Mouse (Mus musculus) layer of hippocampus, adult 18-20 months (tissue): Measurements from ENCODE around the gene Dph2. TPM values are rescaled to one million over a fixed set of nuclear protein-coding genes. Genes with fewer than 3 reads are reported as not detected.

Experiments used
- DNase-seq, 2 experiments: peaks; one replicate each; pipeline ENCODE4 v3.0.0; 2022; ENCODE audit warnings: low spot score in 2 of 2
- total RNA-seq, 2 experiments: library from RNA; stranded (reverse); gene quantifications; 2 replicates each; pipeline ENCODE4 v1.2.3; 2021

Gene Dph2
- total RNA-seq, 2 experiments from 2014 or later: 11.2 TPM

DNA sequence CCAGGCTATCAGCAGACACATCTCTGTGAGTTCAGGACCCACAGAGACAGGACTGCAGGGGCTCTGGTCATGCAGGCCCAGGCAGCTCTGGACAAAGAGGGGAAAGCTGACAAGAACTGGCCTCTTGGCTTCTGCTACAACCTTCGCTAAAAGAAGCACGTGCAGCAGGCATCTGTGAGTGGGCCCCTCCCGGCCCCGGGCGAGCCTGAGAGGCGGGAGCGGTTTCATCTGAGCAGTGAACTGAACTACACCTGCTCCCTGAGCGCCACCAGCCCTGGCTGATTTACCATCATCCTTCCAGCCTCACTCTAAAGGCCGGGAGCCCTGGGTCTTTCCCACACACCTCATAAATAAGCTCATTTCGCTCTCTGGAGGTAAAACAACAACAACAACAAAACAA, 13.5 kb downstream of the Dph2 start:
- DNase-seq: no peak

GRCm38 (mm10) chr4:117873615-117874014, 18.2 kb downstream of the Dph2 start:
- no peak for DNase-seq

DNA sequence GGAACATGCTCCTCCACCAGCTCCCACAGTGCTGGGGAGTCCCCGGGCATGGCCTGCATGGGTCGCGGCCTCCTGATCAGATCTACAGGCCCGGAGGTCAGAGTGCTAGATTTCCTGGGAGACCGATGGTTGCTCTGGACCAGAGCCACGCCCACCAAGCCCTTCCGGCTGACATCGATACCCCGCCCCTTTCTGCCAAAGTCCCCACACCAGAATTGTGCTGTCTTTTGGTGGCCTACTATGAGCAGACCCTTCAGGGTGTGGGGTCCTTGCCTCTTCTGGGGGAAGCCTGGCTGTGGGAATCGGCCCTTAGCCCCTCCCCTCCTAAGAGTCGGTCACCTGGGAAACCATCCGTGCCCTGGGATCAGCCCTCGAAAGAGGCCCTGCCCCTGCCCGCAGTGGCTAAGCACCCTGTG, 19.4 kb downstream of the Dph2 start, which contains the start of gene Ccdc24:
Gene Ccdc24 (minus strand): TSS at position 87 of the 416 bp plus-strand sequence.
- DNase-seq: no peak

DNA sequence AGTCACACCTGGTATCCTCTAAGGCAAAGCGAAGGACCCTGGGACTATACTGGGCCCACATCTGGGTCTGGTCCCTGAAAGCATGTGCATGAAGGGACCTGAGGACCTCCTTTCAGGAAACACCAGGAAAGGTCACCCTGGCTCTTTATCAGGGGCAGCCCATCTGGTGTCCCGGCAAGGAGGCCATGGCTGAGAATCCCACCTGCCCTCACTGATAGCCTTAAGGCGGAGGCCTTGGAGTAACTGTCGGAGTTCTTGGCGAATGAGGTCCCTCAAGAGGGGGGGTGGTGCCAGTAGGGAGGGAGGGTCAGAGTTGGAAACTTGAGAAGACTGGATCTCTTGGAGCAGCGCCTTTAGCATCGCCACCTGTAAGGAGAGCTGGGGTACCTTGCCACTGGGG, 20.0 kb downstream of the Dph2 start:
- DNase-seq: no peak

DNA sequence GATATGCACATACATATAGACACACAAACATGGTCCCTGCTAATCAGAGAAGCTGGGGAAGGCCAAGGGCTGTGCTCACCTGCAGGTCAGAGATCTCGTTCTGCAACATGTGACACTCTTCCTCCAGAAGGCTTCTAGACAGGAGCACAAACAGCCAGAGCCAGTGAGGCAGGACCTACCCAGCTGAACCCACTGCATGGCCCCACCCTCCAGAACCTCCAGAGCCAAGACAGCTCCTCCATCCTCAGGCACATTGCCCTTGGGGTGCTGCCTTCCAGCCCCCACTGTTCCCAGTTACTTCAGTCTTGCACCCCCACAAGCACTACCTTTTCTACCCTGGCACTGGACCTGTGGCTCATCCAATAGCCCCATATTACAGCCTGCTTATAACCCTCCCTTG, 21.4 kb downstream of the Dph2 start:
- DNase-seq: no peak

GRCm38 (mm10) chr4:117869317-117869716, 22.5 kb downstream of the Dph2 start:
- no peak for DNase-seq

GRCm38 (mm10) chr4:117867823-117868222, 24.0 kb downstream of the Dph2 start:
- peak in 1 of 2 experiments; percentile 46 for DNase-seq

DNA sequence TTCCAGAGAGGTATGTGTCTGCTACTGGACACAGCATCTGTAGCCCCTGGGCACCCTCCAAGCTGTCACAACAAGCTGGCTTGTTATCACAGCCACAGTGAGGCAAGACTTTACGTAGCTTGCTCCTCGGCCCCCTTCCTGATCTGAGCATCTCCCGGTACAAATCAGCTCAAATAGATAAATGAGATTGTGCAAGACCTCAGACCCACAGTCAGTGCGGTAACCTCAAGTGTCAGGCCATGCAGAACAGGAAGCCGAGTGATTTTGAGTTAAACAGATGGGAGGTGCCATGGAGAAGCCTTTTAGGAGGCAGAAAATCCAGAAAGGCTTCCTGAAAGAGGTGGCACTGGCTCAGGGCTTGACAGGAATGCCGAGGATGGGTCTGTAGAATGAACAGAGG, 24.8 kb downstream of the Dph2 start:
- DNase-seq: no peak

GRCm38 (mm10) chr4:117866083-117866482, 25.7 kb downstream of the Dph2 start:
- peak in 1 of 2 experiments; percentile 43 for DNase-seq

DNA sequence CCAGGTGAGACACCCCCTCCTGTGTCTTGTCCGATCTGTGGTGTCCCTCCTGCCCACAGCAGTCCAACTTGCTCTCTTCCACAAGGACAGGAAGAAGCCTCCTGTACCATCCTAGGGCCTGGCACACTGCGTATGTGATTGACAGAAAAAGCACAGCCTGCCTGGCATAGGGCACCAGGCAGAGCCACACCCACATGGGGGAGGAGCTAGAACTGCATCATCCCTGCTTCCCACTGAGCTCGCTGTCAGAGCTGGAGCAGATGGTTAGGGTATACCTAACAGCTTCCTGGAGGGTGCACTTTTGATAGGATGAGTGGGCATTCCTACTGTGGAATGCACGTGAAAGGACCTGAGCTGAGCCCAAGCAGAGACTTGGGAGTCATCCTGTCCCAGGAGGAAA, 29.0 kb downstream of the Dph2 start:
- peak; percentile 66 to 74 for DNase-seq

GRCm38 (mm10) chr4:117860570-117860969, 31.3 kb downstream of the Dph2 start:
- no peak for DNase-seq

GRCm38 (mm10) chr4:117858794-117859193, 33.0 kb downstream of the Dph2 start:
- DNase-seq: peak; percentile 52 to 71

DNA sequence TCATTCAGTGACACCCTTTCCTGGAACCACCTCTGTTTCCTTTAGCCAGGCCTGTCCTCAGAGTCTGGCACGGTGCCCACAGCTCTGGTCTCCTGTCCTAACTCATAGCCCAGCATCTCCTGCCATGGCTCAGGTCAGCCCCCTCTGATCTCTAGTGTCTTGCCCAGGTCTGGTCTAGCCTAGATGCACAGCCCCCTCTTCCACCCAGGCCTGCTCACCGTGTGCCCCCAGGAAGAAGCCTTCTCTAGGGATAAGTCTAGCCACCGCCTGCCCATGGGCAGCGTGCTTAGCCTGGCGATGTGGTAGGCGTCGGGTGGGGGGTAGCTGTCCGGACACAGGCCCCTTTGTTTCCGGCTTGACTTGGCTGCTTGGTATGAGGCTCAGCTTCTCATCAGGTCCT, 36.7 kb downstream of the Dph2 start:
- DNase-seq: peak in 1 of 2 experiments; percentile 45

DNA sequence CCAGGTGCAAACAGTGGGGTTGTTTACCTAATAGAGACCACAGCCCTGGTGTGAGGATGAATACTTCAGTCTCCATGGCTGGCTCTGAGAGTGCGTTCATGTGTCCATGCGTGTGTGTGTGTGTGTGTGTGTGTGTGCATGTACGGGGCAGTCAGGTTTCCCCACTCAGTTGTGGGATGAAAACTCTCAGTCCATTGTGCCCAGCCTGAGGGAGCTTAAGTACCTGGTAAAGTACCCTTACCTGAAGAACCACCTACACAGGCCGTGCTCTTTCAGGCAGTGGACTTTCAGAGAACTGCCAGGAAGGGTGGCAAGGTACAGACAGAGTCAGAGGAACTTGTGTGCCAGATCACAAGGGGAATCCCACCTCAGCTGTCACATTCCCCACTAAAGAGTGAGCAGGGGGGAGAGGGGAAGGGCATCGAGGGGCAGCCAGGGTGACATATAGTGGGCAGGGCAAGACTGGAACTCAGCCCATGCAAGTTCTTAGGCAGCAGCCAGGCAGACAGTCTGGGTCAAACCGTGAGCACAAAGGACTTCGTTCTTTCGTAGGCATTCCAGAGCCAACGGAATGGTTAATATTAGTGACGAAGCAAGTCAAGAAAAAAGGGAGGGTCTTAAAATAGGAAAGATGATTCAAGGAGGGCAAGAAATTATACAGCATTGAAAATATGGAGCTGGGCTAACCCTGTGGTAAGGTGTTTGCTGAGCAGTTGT, 39.5 kb downstream of the Dph2 start:
- no peak for DNase-seq

DNA sequence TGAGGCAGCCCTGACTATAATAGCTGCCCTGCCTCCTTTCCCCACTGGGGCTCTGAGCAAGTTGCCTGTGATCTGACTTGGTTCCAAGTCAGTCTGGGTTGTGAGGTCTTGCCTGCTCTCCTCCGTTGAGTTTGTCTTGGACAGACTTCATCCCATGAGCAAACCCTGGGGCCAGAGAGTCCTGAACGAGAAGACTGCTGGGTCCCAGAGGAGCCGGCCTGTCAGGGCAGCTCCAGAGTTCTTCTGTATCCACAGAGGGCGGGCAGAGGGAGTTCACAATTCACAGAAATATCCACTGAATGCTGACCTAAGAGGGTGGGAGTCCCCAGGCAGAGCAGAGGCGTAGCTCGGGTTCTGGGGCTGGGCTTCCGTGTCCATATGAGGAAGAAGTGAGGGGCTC, 41.0 kb downstream of the Dph2 start:
- DNase-seq: no peak

DNA sequence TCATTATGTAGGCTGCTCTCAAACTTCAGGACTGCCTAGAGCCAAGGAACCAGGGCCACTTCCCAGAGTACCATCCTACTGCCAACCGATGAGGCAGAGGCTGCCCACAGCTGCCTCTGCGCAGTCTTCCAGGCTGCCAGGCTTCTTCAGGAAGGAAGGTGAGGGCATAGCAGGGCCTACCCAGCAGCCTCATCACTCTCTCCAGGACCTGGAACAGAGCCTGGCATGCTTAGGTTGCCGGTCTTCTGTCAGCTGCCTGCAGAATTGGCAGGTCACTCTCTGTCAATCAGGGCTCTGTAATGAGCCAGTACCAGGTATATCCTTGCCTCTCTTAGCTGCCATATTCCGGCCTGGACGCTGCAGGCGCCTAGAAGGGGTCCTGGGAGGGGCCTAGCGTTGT, 41.7 kb downstream of the Dph2 start:
- no peak for DNase-seq

DNA sequence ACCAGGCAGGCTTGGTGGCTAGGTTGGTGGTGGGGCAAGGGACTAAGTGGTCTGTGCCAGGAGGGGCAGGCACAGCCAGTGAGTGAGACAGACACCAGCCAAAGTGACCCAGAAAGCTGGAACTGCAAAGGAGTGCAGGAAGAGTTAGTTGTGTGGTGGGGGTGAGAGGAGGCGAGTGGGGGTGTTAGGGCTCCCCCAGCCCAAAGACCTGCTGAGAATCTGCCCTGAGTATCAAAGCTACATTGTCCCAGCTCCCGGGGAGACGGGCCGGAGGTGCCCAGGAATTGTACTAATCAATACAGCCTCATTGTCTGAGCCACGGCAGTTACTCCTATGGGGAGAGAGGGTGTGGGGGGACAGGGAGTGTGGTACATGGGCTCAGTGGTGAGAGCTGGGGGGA, 42.3 kb downstream of the Dph2 start:
- no peak for DNase-seq

DNA sequence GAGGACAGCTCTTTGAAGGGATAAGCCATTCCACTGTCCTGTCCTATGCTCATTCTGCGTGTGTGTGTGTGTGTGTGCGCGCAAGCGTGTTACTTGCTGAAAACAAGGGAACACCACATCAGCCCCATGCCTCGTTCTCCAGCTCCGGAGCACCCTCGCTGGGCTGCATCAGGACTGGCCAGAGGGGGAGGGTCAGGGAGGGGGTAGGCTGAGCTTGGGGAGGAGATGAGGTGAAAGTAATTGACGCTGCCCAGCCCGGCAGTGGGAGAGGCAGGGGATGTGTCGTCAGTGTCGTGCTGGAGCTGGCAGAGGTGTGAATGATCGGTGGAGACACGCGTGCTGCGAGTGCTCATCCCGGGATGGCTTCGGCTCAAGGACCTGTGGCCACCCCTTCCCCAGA, 42.8 kb downstream of the Dph2 start:
- no peak for DNase-seq

DNA sequence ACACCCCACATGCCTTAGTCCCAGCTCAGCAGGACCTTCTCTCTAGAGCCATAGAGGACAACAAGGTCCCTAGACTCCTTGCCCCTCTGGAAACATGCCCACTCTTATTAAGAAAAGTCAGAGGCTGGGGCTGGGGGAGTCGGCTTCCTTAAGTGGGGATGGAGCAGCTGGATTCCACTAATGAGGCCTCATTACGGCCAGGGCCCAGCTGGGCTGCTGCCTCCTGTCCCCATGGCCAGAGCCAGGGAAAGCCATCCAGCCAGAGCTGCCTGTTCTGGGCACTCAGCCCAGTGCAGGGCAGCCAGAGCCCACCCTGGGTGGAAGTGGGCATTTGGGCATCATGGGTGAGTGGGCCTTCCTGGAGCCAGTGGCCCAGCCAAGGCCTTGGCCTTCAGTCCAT, 44.8 kb downstream of the Dph2 start:
- peak in 1 of 2 experiments; percentile 46 for DNase-seq

DNA sequence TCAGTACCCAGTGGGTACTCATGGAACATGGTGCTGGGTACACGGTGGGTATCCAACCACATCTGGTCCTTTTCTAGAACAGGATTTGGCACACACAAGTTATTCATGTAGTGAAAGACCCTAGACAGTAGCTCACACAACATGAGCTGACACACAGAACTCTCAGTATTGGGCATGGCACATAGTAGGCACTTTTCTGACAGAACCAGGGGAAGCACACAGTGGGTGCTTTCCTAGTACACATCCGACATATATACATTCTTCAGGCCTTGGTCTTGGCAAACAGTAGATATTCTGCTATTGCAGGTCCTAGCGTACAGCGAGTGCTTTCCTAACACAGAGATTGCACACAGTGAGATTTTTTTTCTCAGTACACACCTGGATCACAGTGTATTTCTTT, 45.6 kb downstream of the Dph2 start:
- DNase-seq: no peak

DNA sequence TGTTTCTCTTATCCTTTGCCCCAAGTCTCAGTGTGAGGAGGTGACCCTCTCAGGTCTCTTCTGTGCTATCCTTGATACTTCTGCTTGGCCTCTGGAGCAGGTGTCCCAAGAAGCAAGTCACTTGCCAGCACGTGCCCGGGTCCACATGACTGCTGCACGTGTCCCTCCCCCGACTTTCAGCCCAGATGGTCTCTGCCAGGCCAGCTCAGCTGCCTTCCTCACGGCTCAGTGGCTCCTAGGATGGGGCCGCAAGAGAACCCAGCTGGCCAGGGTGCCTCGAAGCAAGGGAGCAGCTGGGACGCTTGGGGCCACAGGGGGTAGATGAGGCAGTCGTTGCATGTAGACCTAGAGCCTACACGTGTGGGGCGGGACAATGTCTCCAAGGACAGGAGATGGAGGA, 46.5 kb downstream of the Dph2 start:
- DNase-seq: no peak

- no peak for DNase-seq
Observed at GRCm38 (mm10) chr4:117844467-117844866, 47.4 kb downstream of the Dph2 start.

DNA sequence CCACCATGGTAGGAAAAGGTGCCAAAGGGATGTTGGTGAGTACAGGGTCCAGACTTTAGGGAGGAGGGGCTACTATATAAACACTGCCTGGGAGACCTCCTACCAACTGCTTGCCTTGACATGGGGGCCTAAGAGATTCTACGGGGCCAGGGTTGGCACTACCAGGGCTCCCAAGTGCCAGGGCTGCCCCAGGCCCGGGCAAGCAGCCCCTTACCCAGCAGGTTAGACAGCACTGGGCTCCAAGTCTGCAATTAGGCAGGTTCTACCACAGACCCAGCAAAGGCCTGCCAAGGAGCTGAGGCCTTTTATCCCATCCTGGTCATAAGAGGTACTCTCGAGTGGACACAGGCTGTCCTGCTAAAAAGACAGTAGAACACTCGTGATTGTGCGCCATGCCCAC, 48.7 kb downstream of the Dph2 start:
- no peak for DNase-seq
